Comparison of ENCODE assay signal across 23 mouse cellular contexts in genomic region chr5:77594719-77595118, GRCm38 (mm10).
DNase-seq lines count a peak whose midpoint lies in the region; ATAC-seq and TF ChIP-seq lines count a peak whose summit lies in the region.
"Had no signal": no experiment of that assay in that cellular context is flagged by ENCODE, and none has a peak within 500 bp of the region (broad histone marks: within the 10 kb centered on the region; RNA-seq: fewer than 3 reads in every experiment).

No protein-coding gene starts in this region.

- 73% methylated on average over 4 of the region's 4 CpGs for WGBS in limb, embryonic 14.5 days

- H3K27me3 ChIP-seq in limb, embryonic 14.5 days (ENCODE audit: control insufficient read depth, insufficient read depth, low read length), result no peaks in the 10 kb centered on the region
- H3K27me3 ChIP-seq: embryonic facial prominence, embryonic 13.5 days; embryonic facial prominence, embryonic 15.5 days; forebrain, embryonic 15.5 days had no signal

- no peak for TF ChIP-seq POLR2A in limb, embryonic 14.5 days (IDR thresholded peaks at IDR 0.05; ENCODE audit: borderline replicate concordance, extremely low read depth, insufficient read depth, insufficient read length)

- H3K4me1 ChIP-seq in limb, embryonic 14.5 days (ENCODE audit: control insufficient read depth, insufficient read depth, low read length), result no peaks in the 10 kb centered on the region
- H3K4me1 ChIP-seq: embryonic facial prominence, embryonic 13.5 days; embryonic facial prominence, embryonic 15.5 days; forebrain, embryonic 10.5 days; forebrain, embryonic 12.5 days; forebrain, embryonic 15.5 days had no signal

- no peak overlapping the region for H3K4me3 ChIP-seq in limb, embryonic 14.5 days (replicated peaks; ENCODE audit: low read length)
- H3K4me3 ChIP-seq: embryonic facial prominence, embryonic 13.5 days; embryonic facial prominence, embryonic 15.5 days; erythroblast, embryonic 14.5 days; forebrain, embryonic 10.5 days; forebrain, embryonic 12.5 days; forebrain, embryonic 15.5 days had no signal

- peaks cover 5% of the 10 kb centered on the region; the same call in 1 of the 2 replicates for H3K9me3 ChIP-seq in limb, embryonic 14.5 days (ENCODE audit: control insufficient read depth, low read length)
- H3K9me3 ChIP-seq: embryonic facial prominence, embryonic 13.5 days; embryonic facial prominence, embryonic 15.5 days; forebrain, embryonic 10.5 days; forebrain, embryonic 12.5 days; forebrain, embryonic 15.5 days had no signal

- no peak overlapping the region for H3K27ac ChIP-seq in limb, embryonic 14.5 days (replicated peaks; ENCODE audit: low read depth, low read length)
- H3K27ac ChIP-seq: embryonic facial prominence, embryonic 13.5 days; embryonic facial prominence, embryonic 15.5 days; forebrain, embryonic 10.5 days; forebrain, embryonic 12.5 days; forebrain, embryonic 15.5 days had no signal

- no peak overlapping the region for H3K9ac ChIP-seq in limb, embryonic 14.5 days (ENCODE audit: low read depth, low read length, severe bottlenecking)
- H3K9ac ChIP-seq: embryonic facial prominence, embryonic 13.5 days; embryonic facial prominence, embryonic 15.5 days; forebrain, embryonic 12.5 days; forebrain, embryonic 15.5 days; forebrain, postnatal 0 days had no signal

- H3K36me3 ChIP-seq in limb, embryonic 14.5 days (ENCODE audit: control insufficient read depth, insufficient read depth, low read length), result no peaks in the 10 kb centered on the region
- H3K36me3 ChIP-seq: embryonic facial prominence, embryonic 13.5 days; embryonic facial prominence, embryonic 15.5 days; forebrain, embryonic 10.5 days; forebrain, embryonic 12.5 days; forebrain, embryonic 15.5 days had no signal

- H3K4me2 ChIP-seq in limb, embryonic 14.5 days (replicated peaks; ENCODE audit: low read depth, low read length, severe bottlenecking), result no peak overlapping the region
- H3K4me2 ChIP-seq: embryonic facial prominence, embryonic 13.5 days; embryonic facial prominence, embryonic 15.5 days; forebrain, embryonic 12.5 days; forebrain, embryonic 15.5 days had no signal

- peak; percentile 90 for ATAC-seq in limb, embryonic 14.5 days (ENCODE audit: low FRiP score, low read depth)
- ATAC-seq: activated CD4-positive, CD25-positive, alpha-beta regulatory T cell, adult 4 months; forebrain, embryonic 15.5 days; forebrain, postnatal 0 days had no signal

- peak; percentile 12 for DNase-seq in heart, adult 11 months
- DNase-seq in heart, adult 8-10 months (ENCODE audit: low spot score), result no peak
- peak; percentile 3 for DNase-seq in 416B (ENCODE audit: low read depth)
- DNase-seq in limb, embryonic 14.5 days (ENCODE audit: low spot score), result peak; percentile 46
- DNase-seq in embryo, embryonic 10.5 days (ENCODE audit: low spot score), result no peak
- no peak for DNase-seq in retina, postnatal 1 day
- DNase-seq: adrenal gland, adult 8-10 months; adrenal gland, postnatal 14 days; adrenal gland, postnatal 36 days; cerebellum, adult 11-12 months; cerebellum, adult 2 months; cerebellum, adult 9-10 months; cerebellum, postnatal 10 days; cerebellum, postnatal 25 days; embryo, embryonic 11 days; forebrain, postnatal 0 days had no signal

Comparison
In these comparisons a context has a peak if more than half of its experiments do, and no peak if none do; other contexts are left out.
1. DNase-seq: peak in heart, adult 11 months (single experiment), 416B (single experiment) and limb, embryonic 14.5 days (single experiment); none in heart, adult 8-10 months (single experiment), embryo, embryonic 10.5 days (single experiment) and retina, postnatal 1 day (single experiment).